Mouse (Mus musculus) liver, embryonic 14.5 days (tissue): ENCODE results near the gene Pip5k1b.

Source experiments
- CTCF ChIP-seq: IDR thresholded peaks from 2 replicates; pipeline ENCODE4 v1.5.1; 2016; ENCODE audit warnings: antibody characterized with exemption, low read depth, control low read depth
- EP300 ChIP-seq: IDR thresholded peaks from 2 replicates; pipeline ENCODE4 v1.6.1; 2016; ENCODE audit warnings: antibody characterized with exemption, low read depth

GRCm38 (mm10) chr19:24378470-24378869 lies 177.2 kb downstream of the Pip5k1b start:
- TF ChIP-seq CTCF (no peak), EP300 (no peak)
